Mouse (Mus musculus) kidney, postnatal 0 days (tissue): ENCODE results near the gene Gprasp1. TPM values are rescaled to one million over a fixed set of nuclear protein-coding genes. Genes with fewer than 3 reads are reported as not detected.

Experiments used
- ATAC-seq: fragments of 200-750 bp; cut with Nextera tagmentation; replicated peaks from 2 replicates; pipeline ENCODE4 v1.8.0; 2017; ENCODE audit warnings: low read depth, moderate number of reproducible peaks, moderate TSS enrichment, moderate library complexity; ENCODE audit not compliant: low FRiP score
- DNase-seq: peaks from one replicate; pipeline ENCODE4 v3.0.0-alpha.2; 2016; ENCODE audit warnings: low spot score
- H3K27ac ChIP-seq: fragments of 300-500 bp; sonication (generic); 2 replicates; pipeline ENCODE4 v1.5.1; 2014; ENCODE audit warnings: mild to moderate bottlenecking
- H3K27me3 ChIP-seq: fragments of 300-500 bp; sonication (generic); 2 replicates; pipeline ENCODE4 v1.6.1; 2014; ENCODE audit warnings: low read length, mixed read lengths; ENCODE audit not compliant: insufficient read depth
- H3K36me3 ChIP-seq: fragments of 300-500 bp; sonication (generic); 2 replicates; pipeline ENCODE4 v1.6.1; 2014; ENCODE audit warnings: low read length, mixed read lengths; ENCODE audit not compliant: insufficient read depth
- H3K4me1 ChIP-seq: fragments of 300-500 bp; sonication (generic); replicated peaks from 2 replicates; pipeline ENCODE4 v1.6.1; 2014; ENCODE audit warnings: antibody characterized with exemption, low read length, mixed read lengths; ENCODE audit not compliant: insufficient read depth
- H3K4me2 ChIP-seq: fragments of 300-500 bp; sonication (generic); 2 replicates; pipeline ENCODE4 v1.6.1; 2014; ENCODE audit warnings: mild to moderate bottlenecking, low read length, moderate library complexity, mixed read lengths
- H3K4me3 ChIP-seq: fragments of 300-500 bp; sonication (generic); replicated peaks from 2 replicates; pipeline ENCODE4 v1.5.1; 2014; ENCODE audit warnings: low read depth, low read length
- H3K9ac ChIP-seq: fragments of 300-500 bp; sonication (generic); 2 replicates; pipeline ENCODE4 v1.6.1; 2014; ENCODE audit warnings: low read depth, low read length
- H3K9me3 ChIP-seq: fragments of 300-500 bp; sonication (generic); replicated peaks from 2 replicates; pipeline ENCODE4 v1.6.1; 2016; ENCODE audit warnings: low read length, inconsistent platforms, mixed read lengths
- CTCF ChIP-seq: IDR thresholded peaks from 2 replicates; pipeline ENCODE4 v1.5.1; 2016; ENCODE audit warnings: antibody characterized with exemption, low read depth, mild to moderate bottlenecking, moderate library complexity
- WGBS: fragments of 180-500 bp; shearing (Covaris S2); extraction: QIAGEN DNeasy Blood & Tissue Kit; methylation state at CpG from one replicate; pipeline ENCODE4 v1.1.7; 2014; 5-methylcytosine and 5-hydroxymethylcytosine counted together
- polyA plus RNA-seq: library from polyadenylated mRNA; unstranded; fragments of >200 nt; fragmentation: Nextera tagmentation; extraction: Ambion mirVana; gene quantifications from 2 replicates; pipeline ENCODE4 v1.2.1, GENCODE M21; 2015

Gprasp1 gene
- 28.0 and 29.8 TPM in 2 replicates for polyA plus RNA-seq

GRCm38 (mm10) chrX:135742304-135743055, at the start of gene Gprasp1, which contains the start of gene Armcx5:
Gprasp1 (plus strand) TSS chrX:135742733.
Armcx5 (plus strand) TSS chrX:135742733.
- Histone ChIP-seq H3K9ac (peak within 1 kb of the TSS; percentile 63), H3K9me3 (no peaks in the 10 kb centered on the region), H3K27ac (peak within 1 kb of the TSS; percentile 83), H3K36me3 (no peaks in the 10 kb centered on the region), H3K4me2 (peak within 1 kb of the TSS; percentile 56), H3K4me3 (peak within 1 kb of the TSS; percentile 63), H3K4me1 (no peaks in the 10 kb centered on the region), H3K27me3 (no peaks in the 10 kb centered on the region)
- DNase-seq: peak; percentile 91
- 29% methylated on average over 48 of the region's 48 CpGs for WGBS
- peak; percentile 99 for ATAC-seq
- TF ChIP-seq CTCF: no peak

GRCm38 (mm10) chrX:135693633-135694032, 48.9 kb upstream of the Gprasp1 start, which contains the start of gene Tcp11x2:
Tcp11x2 (minus strand) TSS chrX:135693790.
- ATAC-seq (no peak), DNase-seq (no peak)
- Histone ChIP-seq H3K9ac (no peak within 1 kb of the TSS), H3K27me3 (no peaks in the 10 kb centered on the region), H3K9me3 (no peaks in the 10 kb centered on the region), H3K4me1 (no peaks in the 10 kb centered on the region), H3K4me3 (no peak within 1 kb of the TSS), H3K4me2 (no peak within 1 kb of the TSS), H3K36me3 (no peaks in the 10 kb centered on the region), H3K27ac (no peak within 1 kb of the TSS)
- TF ChIP-seq CTCF: no peak
- 64% methylated on average over 1 of the region's 1 CpGs for WGBS

- no peaks in the 10 kb centered on the region for H3K36me3 ChIP-seq
- ATAC-seq (no peak), DNase-seq (no peak)
- TF ChIP-seq CTCF: no peak
- H3K4me2 ChIP-seq: no peak overlapping the region
- H3K4me3 ChIP-seq: no peak overlapping the region
- no peaks in the 10 kb centered on the region for H3K9me3 ChIP-seq
- H3K27me3 ChIP-seq: no peaks in the 10 kb centered on the region
- WGBS: 97% methylated on average over 1 of the region's 1 CpGs
- H3K27ac ChIP-seq: no peak overlapping the region
- H3K9ac ChIP-seq: no peak overlapping the region
- H3K4me1 ChIP-seq: no peaks in the 10 kb centered on the region
These were observed 39.4 kb upstream of the Gprasp1 start for GRCm38 (mm10) chrX:135703111-135703510.

GRCm38 (mm10) chrX:135704349-135704748, 38.2 kb upstream of the Gprasp1 start:
- DNase-seq: no peak
- Histone ChIP-seq H3K9ac (no peak overlapping the region), H3K4me1 (no peaks in the 10 kb centered on the region), H3K4me2 (no peak overlapping the region), H3K9me3 (no peaks in the 10 kb centered on the region), H3K4me3 (no peak overlapping the region), H3K27ac (no peak overlapping the region), H3K27me3 (no peaks in the 10 kb centered on the region), H3K36me3 (no peaks in the 10 kb centered on the region)
- WGBS: 32% methylated on average over 2 of the region's 2 CpGs
- ATAC-seq: no peak
- peak; percentile 36 for TF ChIP-seq CTCF

GRCm38 (mm10) chrX:135712845-135713244, 29.7 kb upstream of the Gprasp1 start:
- H3K27ac ChIP-seq: no peak overlapping the region
- DNase-seq (no peak), ATAC-seq (no peak)
- no peaks in the 10 kb centered on the region for H3K36me3 ChIP-seq
- no peaks in the 10 kb centered on the region for H3K4me1 ChIP-seq
- no peak overlapping the region for H3K9ac ChIP-seq
- no peak for TF ChIP-seq CTCF
- no peak overlapping the region for H3K4me3 ChIP-seq
- H3K4me2 ChIP-seq: no peak overlapping the region
- no peaks in the 10 kb centered on the region for H3K27me3 ChIP-seq
- no peaks in the 10 kb centered on the region for H3K9me3 ChIP-seq
- 64% methylated on average over 2 of the region's 2 CpGs for WGBS

GRCm38 (mm10) chrX:135725161-135725560, 17.4 kb upstream of the Gprasp1 start, which contains the start of gene Tmsb15a:
Tmsb15a (minus strand) TSS chrX:135725261.
- H3K36me3 ChIP-seq: no peaks in the 10 kb centered on the region
- H3K4me2 ChIP-seq: no peak within 1 kb of the TSS
- DNase-seq (no peak), ATAC-seq (no peak)
- H3K27me3 ChIP-seq: no peaks in the 10 kb centered on the region
- H3K4me1 ChIP-seq: no peaks in the 10 kb centered on the region
- no peak for TF ChIP-seq CTCF
- 83% methylated on average over 10 of the region's 10 CpGs for WGBS
- H3K9me3 ChIP-seq: no peaks in the 10 kb centered on the region
- no peak within 1 kb of the TSS for H3K9ac ChIP-seq
- no peak within 1 kb of the TSS for H3K4me3 ChIP-seq
- no peak within 1 kb of the TSS for H3K27ac ChIP-seq
